Mouse (Mus musculus) intestine, embryonic 16.5 days (tissue): ENCODE results near the gene Zfp28. TPM values are rescaled to one million over a fixed set of nuclear protein-coding genes. Genes with fewer than 3 reads are reported as not detected.
A peak's percentile ranks its signal among the peaks of the same experiment; 100 is the strongest.

Experiments
- ATAC-seq: fragments of 200-750 bp; cut with Nextera tagmentation; 2 replicates; pipeline ENCODE4 v1.8.0; 2017; ENCODE audit warnings: moderate TSS enrichment, moderate library complexity
- H3K27ac ChIP-seq: fragments of 300-500 bp; sonication (generic); 2 replicates; pipeline ENCODE4 v1.5.1; 2014; ENCODE audit warnings: mild to moderate bottlenecking, low read length
- H3K27me3 ChIP-seq: fragments of 300-500 bp; sonication (generic); replicated peaks from 2 replicates; pipeline ENCODE4 v1.6.1; 2014; ENCODE audit warnings: low read length, control low read depth, mixed read lengths; ENCODE audit not compliant: control insufficient read depth, insufficient read depth
- H3K36me3 ChIP-seq: fragments of 300-500 bp; sonication (generic); 2 replicates; pipeline ENCODE4 v1.6.1; 2014; ENCODE audit warnings: low read length, control low read depth; ENCODE audit not compliant: control insufficient read depth, insufficient read depth
- H3K4me1 ChIP-seq: fragments of 300-500 bp; sonication (generic); 2 replicates; pipeline ENCODE4 v1.6.1; 2014; ENCODE audit warnings: low read length, control low read depth, mixed read lengths; ENCODE audit not compliant: control insufficient read depth, insufficient read depth
- H3K4me2 ChIP-seq: fragments of 300-500 bp; sonication (generic); 2 replicates; pipeline ENCODE4 v1.6.1; 2014; ENCODE audit warnings: low read depth, low read length, control low read depth
- H3K4me3 ChIP-seq: fragments of 300-500 bp; sonication (generic); 2 replicates; pipeline ENCODE4 v1.5.1; 2014; ENCODE audit warnings: mild to moderate bottlenecking, low read length
- H3K9ac ChIP-seq: fragments of 300-500 bp; sonication (generic); 2 replicates; pipeline ENCODE4 v1.6.1; 2014; ENCODE audit warnings: low read depth, low read length
- H3K9me3 ChIP-seq: fragments of 300-500 bp; sonication (generic); 2 replicates; pipeline ENCODE4 v1.6.1; 2016; ENCODE audit warnings: low read length, control low read depth; ENCODE audit not compliant: control insufficient read depth
- WGBS: fragments of 180-500 bp; shearing (Covaris S2); extraction: QIAGEN DNeasy Blood & Tissue Kit; methylation state at CpG from one replicate; pipeline ENCODE4 v1.1.7; 2014; 5-methylcytosine and 5-hydroxymethylcytosine counted together
- polyA plus RNA-seq: library from polyadenylated mRNA; unstranded; fragments of >200 nt; fragmentation: Nextera tagmentation; extraction: Ambion mirVana; gene quantifications from 2 replicates; pipeline ENCODE4 v1.2.1, GENCODE M21; 2015

The Zfp28 gene
- polyA plus RNA-seq: 6.1 and 7.6 TPM in 2 replicates

DNA sequence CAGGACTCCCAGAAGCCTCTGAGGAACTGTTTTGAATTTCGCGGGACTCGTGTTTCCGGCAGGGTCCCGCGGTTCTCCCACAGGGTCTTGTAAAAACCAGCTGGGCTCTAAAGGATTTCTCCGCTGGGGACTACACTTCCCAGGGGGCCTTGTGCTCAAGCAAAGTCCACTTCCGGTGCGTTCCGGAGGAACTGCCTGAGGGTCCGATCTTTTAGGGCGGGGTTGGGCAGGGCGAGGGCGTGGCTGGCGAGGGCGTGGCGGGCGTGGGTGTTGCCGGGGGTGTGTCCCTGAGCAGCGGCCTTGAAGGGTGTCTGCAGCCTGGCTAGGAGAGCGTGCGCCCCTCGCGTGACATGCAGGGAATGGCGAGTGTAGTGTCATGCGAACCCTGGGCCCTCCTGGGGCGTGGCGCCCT is at the start of gene Zfp28:
TSS of gene Zfp28 (plus strand) at position 252 of the 412 bp plus-strand sequence.
- Histone ChIP-seq H3K27ac (peak within 1 kb of the TSS; percentile 65), H3K4me1 (peaks cover 10% of the 10 kb centered on the region), H3K9me3 (no peaks in the 10 kb centered on the region), H3K4me2 (peak within 1 kb of the TSS; percentile 83), H3K27me3 (no peaks in the 10 kb centered on the region), H3K9ac (peak within 1 kb of the TSS; percentile 80), H3K36me3 (no peaks in the 10 kb centered on the region), H3K4me3 (peak within 1 kb of the TSS; percentile 69)
- WGBS: under 1% methylated on average over 28 of the region's 28 CpGs
- ATAC-seq: peak; percentile 98

DNA sequence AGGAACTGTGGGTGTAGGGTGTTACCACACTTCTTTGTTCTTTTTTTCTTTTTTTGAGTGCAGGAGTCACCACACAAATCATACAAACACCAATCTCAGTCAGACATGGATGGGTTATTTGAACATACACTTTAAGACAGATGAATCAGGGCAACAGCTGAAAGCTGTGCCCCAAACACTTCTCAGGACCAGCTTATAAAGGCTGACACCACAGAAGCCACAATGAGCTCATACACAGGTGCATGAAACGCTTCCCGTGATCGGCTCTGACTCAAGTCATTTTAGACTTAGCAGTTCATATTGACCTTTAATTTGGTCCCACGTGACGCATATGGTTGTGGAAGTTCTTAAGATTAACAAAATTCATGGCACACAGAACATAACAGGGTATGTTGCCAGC is 43.2 kb upstream of the Zfp28 start:
- Histone ChIP-seq H3K36me3 (no peaks in the 10 kb centered on the region), H3K27ac (no peak overlapping the region), H3K4me2 (no peak overlapping the region), H3K9ac (no peak overlapping the region), H3K4me1 (no peaks in the 10 kb centered on the region), H3K9me3 (no peaks in the 10 kb centered on the region), H3K27me3 (no peaks in the 10 kb centered on the region), H3K4me3 (no peak overlapping the region)
- WGBS: 82% methylated on average over 5 of the region's 5 CpGs
- no peak for ATAC-seq

DNA sequence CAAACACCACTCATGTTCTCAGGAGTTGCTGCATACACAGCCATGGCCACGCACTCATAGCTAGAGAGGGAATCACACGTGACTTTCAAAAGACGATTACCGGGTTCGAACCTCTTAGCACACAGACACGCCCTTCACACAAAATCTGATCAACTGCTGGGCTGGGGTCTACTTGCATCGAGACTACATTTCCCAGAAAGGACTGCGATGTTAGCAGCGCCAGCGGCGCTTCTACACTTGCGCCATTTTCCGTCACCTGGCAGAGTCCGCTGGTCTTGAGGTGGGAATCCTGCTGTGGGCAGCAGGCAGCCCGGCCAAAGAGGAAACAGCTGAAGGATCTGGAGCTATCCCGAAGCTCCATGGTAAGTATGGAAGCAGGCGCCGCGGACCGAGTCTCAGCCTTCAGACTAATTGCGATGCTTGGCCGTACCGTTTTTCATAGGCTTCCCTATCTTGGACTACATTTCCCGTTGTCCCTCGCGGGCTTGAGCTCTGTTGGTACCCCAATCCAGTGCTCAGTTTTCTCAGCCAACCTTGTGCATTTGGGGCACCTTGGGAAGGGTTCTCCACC is 39.5 kb upstream of the Zfp28 start, which contains the start of gene Gm3854:
TSS of gene Gm3854 (plus strand) at position 259 of the 571 bp plus-strand sequence.
- no peak within 1 kb of the TSS for H3K27ac ChIP-seq
- H3K9ac ChIP-seq: peak within 1 kb of the TSS; percentile 74
- under 1% methylated on average over 26 of the region's 26 CpGs for WGBS
- H3K4me1 ChIP-seq: no peaks in the 10 kb centered on the region
- H3K36me3 ChIP-seq: no peaks in the 10 kb centered on the region
- H3K4me2 ChIP-seq: peak within 1 kb of the TSS; percentile 65
- peak within 1 kb of the TSS; percentile 67 for H3K4me3 ChIP-seq
- H3K27me3 ChIP-seq: no peaks in the 10 kb centered on the region
- no peaks in the 10 kb centered on the region for H3K9me3 ChIP-seq
- peak; percentile 94 for ATAC-seq

DNA sequence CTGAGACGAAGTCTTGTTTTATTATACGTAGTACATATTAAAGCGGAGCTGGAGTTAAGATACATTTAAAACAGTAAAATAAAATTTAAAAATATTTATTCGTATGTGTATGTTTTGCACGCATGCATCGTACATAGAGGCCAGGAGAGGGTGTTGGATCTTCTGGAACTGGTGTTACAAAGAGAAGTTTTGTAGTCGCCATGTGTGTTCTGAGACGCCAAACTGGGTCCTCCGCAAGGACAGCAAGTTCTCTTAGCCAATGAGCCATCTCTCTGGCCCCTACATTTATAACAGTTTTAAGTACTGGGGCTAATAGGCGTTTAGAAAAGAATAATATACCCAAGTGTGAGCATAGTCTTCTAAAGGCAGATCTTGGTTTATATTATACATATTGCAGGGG is 39.0 kb upstream of the Zfp28 start:
- Histone ChIP-seq H3K36me3 (no peaks in the 10 kb centered on the region), H3K4me3 (peak overlapping the region; percentile 67), H3K9ac (peak overlapping the region; percentile 74), H3K27me3 (no peaks in the 10 kb centered on the region), H3K4me1 (no peaks in the 10 kb centered on the region), H3K27ac (no peak overlapping the region), H3K9me3 (no peaks in the 10 kb centered on the region), H3K4me2 (peak overlapping the region; percentile 65)
- 0 out of 2 replicates have a peak, but pooled peaks have one; percentile 8 for ATAC-seq
- 33% methylated on average over 10 of the region's 10 CpGs for WGBS

DNA sequence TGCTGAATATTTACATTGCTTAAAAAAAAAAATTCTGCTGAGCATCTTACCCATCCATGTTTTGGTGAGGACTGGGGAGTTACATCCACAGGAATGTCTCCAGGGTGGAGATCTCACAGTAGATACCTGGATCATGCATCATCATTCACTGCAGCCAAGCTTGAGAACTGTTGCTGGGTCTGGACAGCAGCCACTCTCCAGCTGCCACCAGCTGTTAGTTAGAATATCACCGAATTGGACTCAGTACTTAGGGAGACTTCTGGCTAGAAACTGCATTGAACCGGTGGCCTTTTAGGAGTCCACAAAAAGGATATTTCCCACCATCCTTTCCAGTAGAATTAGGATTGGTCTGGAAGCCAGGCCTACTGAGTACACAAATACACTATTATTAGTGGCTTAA is 25.0 kb upstream of the Zfp28 start:
- H3K27ac ChIP-seq: no peak overlapping the region
- H3K27me3 ChIP-seq: no peaks in the 10 kb centered on the region
- H3K36me3 ChIP-seq: no peaks in the 10 kb centered on the region
- H3K9me3 ChIP-seq: no peaks in the 10 kb centered on the region
- 43% methylated on average over 2 of the region's 2 CpGs for WGBS
- no peak for ATAC-seq
- H3K4me3 ChIP-seq: no peak overlapping the region
- H3K4me2 ChIP-seq: no peak overlapping the region
- H3K4me1 ChIP-seq: peaks cover 4% of the 10 kb centered on the region; the same call in 1 of the 2 replicates
- no peak overlapping the region for H3K9ac ChIP-seq

DNA sequence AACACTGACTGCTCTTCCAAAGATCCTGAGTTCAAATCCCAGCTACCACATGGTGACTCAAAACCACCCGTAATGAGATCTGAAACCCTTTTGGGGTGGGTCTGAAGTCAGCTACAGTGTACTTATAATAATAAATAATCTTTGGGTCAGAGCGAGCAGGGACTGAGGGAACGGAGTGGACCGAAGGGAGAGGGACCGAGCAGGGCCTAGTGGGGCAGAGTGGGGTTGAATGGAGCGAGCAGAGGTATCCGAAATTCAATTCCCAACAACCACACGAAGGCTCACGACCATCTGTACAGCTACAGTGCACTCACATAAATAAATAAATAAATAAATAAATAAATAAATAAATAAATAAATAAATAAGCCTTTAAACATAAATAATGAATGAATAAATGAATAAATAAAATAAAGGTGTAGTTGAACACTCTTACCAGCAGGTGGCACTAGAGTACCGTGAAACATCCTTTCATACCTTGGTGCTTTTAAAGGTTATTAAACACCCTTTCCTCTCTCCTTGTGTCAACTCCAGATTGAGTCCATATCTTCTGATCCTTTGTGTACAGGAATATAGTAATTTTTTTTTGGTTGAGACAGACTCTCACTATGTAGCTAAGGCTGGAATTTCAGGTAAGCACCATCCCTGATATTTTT is 24.0 kb upstream of the Zfp28 start:
- 53% methylated on average over 10 of the region's 10 CpGs for WGBS
- no peaks in the 10 kb centered on the region for H3K27me3 ChIP-seq
- no peaks in the 10 kb centered on the region for H3K36me3 ChIP-seq
- no peak overlapping the region for H3K4me2 ChIP-seq
- H3K4me3 ChIP-seq: no peak overlapping the region
- H3K4me1 ChIP-seq: peaks cover 8% of the 10 kb centered on the region
- ATAC-seq: no peak
- no peaks in the 10 kb centered on the region for H3K9me3 ChIP-seq
- H3K9ac ChIP-seq: no peak overlapping the region
- H3K27ac ChIP-seq: no peak overlapping the region

- no peak overlapping the region for H3K4me3 ChIP-seq
- H3K4me2 ChIP-seq: no peak overlapping the region
- H3K27ac ChIP-seq: no peak overlapping the region
- H3K27me3 ChIP-seq: no peaks in the 10 kb centered on the region
- H3K4me1 ChIP-seq: peaks cover 9% of the 10 kb centered on the region
- H3K9ac ChIP-seq: no peak overlapping the region
- H3K36me3 ChIP-seq: no peaks in the 10 kb centered on the region
- no peaks in the 10 kb centered on the region for H3K9me3 ChIP-seq
- 46% methylated on average over 2 of the region's 9 CpGs for WGBS
- ATAC-seq: no peak
These were observed 22.5 kb upstream of the Zfp28 start for GRCm38 (mm10) chr7:6360477-6361060.

GRCm38 (mm10) chr7:6361756-6362155 is 21.3 kb upstream of the Zfp28 start:
- Histone ChIP-seq H3K4me2 (peak overlapping the region; percentile 50), H3K4me3 (peak overlapping the region; percentile 67), H3K9ac (peak overlapping the region; percentile 61), H3K4me1 (peaks cover 9% of the 10 kb centered on the region), H3K27me3 (no peaks in the 10 kb centered on the region), H3K9me3 (no peaks in the 10 kb centered on the region), H3K36me3 (no peaks in the 10 kb centered on the region), H3K27ac (peak overlapping the region; percentile 38; the same call in 1 of the 2 replicates)
- no peak for ATAC-seq
- WGBS: 24% methylated on average over 7 of the region's 7 CpGs

GRCm38 (mm10) chr7:6362268-6363046 is 20.6 kb upstream of the Zfp28 start:
- H3K4me3 ChIP-seq: peak overlapping the region; percentile 67
- no peaks in the 10 kb centered on the region for H3K9me3 ChIP-seq
- H3K4me2 ChIP-seq: peak overlapping the region; percentile 80
- H3K27ac ChIP-seq: peak overlapping the region; percentile 91
- peaks cover 9% of the 10 kb centered on the region for H3K4me1 ChIP-seq
- under 1% methylated on average over 38 of the region's 38 CpGs for WGBS
- peak overlapping the region; percentile 61 for H3K9ac ChIP-seq
- no peaks in the 10 kb centered on the region for H3K36me3 ChIP-seq
- H3K27me3 ChIP-seq: no peaks in the 10 kb centered on the region
- ATAC-seq: peak; percentile 93
